Mouse (Mus musculus): ENCODE data around the gene Olfr988.
"Not testable (repeated sequence)": the region's sequence is repeated elsewhere in the genome, so short reads cannot be mapped to it uniquely, and the experiment has no call there.

Olfr988 gene

DNA sequence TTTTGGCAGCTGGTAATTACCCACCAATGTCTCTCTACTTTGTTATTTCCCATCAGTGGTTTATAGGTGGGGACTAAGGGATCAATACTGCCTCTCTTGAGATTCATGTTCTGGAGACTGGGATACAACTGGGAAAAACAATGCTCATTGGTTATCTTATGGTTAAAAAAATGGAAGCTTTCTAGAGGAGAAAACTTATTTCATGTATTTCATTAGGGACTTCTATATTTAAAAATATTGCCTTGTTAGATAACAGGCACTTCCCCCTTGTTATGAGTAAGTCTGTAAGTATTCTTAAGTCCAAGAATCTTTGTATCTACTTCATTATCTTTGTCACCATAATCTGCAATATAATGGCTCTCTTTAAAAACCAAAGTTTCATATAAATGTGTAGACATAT lies at the start of gene Olfr988:
Olfr988 (minus strand) TSS at position 101 of the 400 bp plus-strand sequence.
- DNase-seq, result not testable (repeated sequence)

- DNase-seq, result no peak
Measured at GRCm38 (mm10) chr2:85409369-85409768, 46.3 kb upstream of the Olfr988 start, which contains the start of gene Olfr992. TSS of gene Olfr992 (minus strand) at chr2:85409469.

- no peak for DNase-seq
Measured at GRCm38 (mm10) chr2:85339972-85340371, 23.1 kb downstream of the Olfr988 start.

GRCm38 (mm10) chr2:85339215-85339614 lies 23.8 kb downstream of the Olfr988 start, which contains the start of gene Olfr987:
TSS of gene Olfr987 (minus strand) at chr2:85339315.
- DNase-seq, result not testable (repeated sequence)

GRCm38 (mm10) chr2:85319106-85319505 lies 43.9 kb downstream of the Olfr988 start:
- DNase-seq, result no peak
